Mouse (Mus musculus) liver, postnatal 0 days (tissue): ENCODE data around the gene Gjd3. TPM values are rescaled to one million over a fixed set of nuclear protein-coding genes. Genes with fewer than 3 reads are reported as not detected.

Experiments used
- ATAC-seq: fragments of 200-750 bp; cut with Nextera tagmentation; 2 replicates; pipeline ENCODE4 v1.8.0; 2017; ENCODE audit warnings: mild to moderate bottlenecking, moderate library complexity
- DNase-seq: peaks from one replicate; pipeline ENCODE4 v3.0.0-alpha.2; 2016
- H3K27ac ChIP-seq: fragments of 300-500 bp; sonication (generic); 2 replicates; pipeline ENCODE4 v1.5.1; 2014; ENCODE audit warnings: antibody characterized with exemption, moderate library complexity, mild to moderate bottlenecking, low read depth
- H3K27me3 ChIP-seq: fragments of 300-500 bp; sonication (generic); 2 replicates; pipeline ENCODE4 v1.6.1; 2014; ENCODE audit warnings: low read length, control low read depth, mixed read lengths; ENCODE audit not compliant: insufficient read depth
- H3K36me3 ChIP-seq: fragments of 300-500 bp; sonication (generic); replicated peaks from 2 replicates; pipeline ENCODE4 v1.6.1; 2014; ENCODE audit warnings: mild to moderate bottlenecking, control low read depth, low read length, moderate library complexity, mixed read lengths; ENCODE audit not compliant: insufficient read depth
- H3K4me1 ChIP-seq: fragments of 300-500 bp; sonication (generic); 2 replicates; pipeline ENCODE4 v1.6.1; 2014; ENCODE audit warnings: antibody characterized with exemption, mild to moderate bottlenecking, control low read depth; ENCODE audit not compliant: insufficient read depth
- H3K4me2 ChIP-seq: fragments of 300-500 bp; sonication (generic); 2 replicates; pipeline ENCODE4 v1.6.1; 2014; ENCODE audit warnings: low read depth, mild to moderate bottlenecking, low read length, moderate library complexity, mixed read lengths
- H3K4me3 ChIP-seq: fragments of 300-500 bp; sonication (generic); 2 replicates; pipeline ENCODE4 v1.5.1; 2014; ENCODE audit warnings: low read depth, low read length
- H3K9ac ChIP-seq: fragments of 300-500 bp; sonication (generic); replicated peaks from 2 replicates; pipeline ENCODE4 v1.6.1; 2014; ENCODE audit warnings: mild to moderate bottlenecking, moderate library complexity
- H3K9me3 ChIP-seq: fragments of 300-500 bp; sonication (generic); 2 replicates; pipeline ENCODE4 v1.6.1; 2016; ENCODE audit warnings: mild to moderate bottlenecking, control low read depth, low read length, mixed read lengths
- CTCF ChIP-seq: sonication (generic); IDR thresholded peaks from 2 replicates; pipeline ENCODE4 v1.5.1; 2016; ENCODE audit warnings: antibody characterized with exemption, low read depth
- EP300 ChIP-seq: IDR thresholded peaks from 2 replicates; pipeline ENCODE4 v1.6.1; 2016; ENCODE audit warnings: antibody characterized with exemption, low read depth, mild to moderate bottlenecking
- WGBS: fragments of 180-500 bp; shearing (Covaris S2); extraction: QIAGEN DNeasy Blood & Tissue Kit; methylation state at CpG from one replicate; pipeline ENCODE4 v1.1.7; 2014; ENCODE audit not compliant: insufficient replicate concordance; 5-methylcytosine and 5-hydroxymethylcytosine counted together
- polyA plus RNA-seq: library from polyadenylated mRNA; unstranded; fragments of >200 nt; fragmentation: Nextera tagmentation; extraction: Ambion mirVana; gene quantifications from 2 replicates; pipeline ENCODE4 v1.2.1, GENCODE M21; 2015

The Gjd3 gene
- polyA plus RNA-seq, 1 experiment from 2014 or later: not detected

GRCm38 (mm10) chr11:98970191-98970925, 12.5 kb downstream of the Gjd3 start:
- H3K27ac ChIP-seq: no peak overlapping the region
- no peaks in the 10 kb centered on the region for H3K9me3 ChIP-seq
- no peak overlapping the region for H3K4me3 ChIP-seq
- ATAC-seq (no peak), DNase-seq (no peak)
- H3K27me3 ChIP-seq: no peaks in the 10 kb centered on the region
- peaks cover 43% of the 10 kb centered on the region for H3K36me3 ChIP-seq
- H3K4me2 ChIP-seq: no peak overlapping the region
- TF ChIP-seq CTCF (no peak), EP300 (no peak)
- WGBS: 72% methylated on average over 29 of the region's 29 CpGs
- peaks cover 7% of the 10 kb centered on the region; the same call in 1 of the 2 replicates for H3K4me1 ChIP-seq
- H3K9ac ChIP-seq: no peak overlapping the region

GRCm38 (mm10) chr11:98969496-98969927, 13.3 kb downstream of the Gjd3 start:
- no peak overlapping the region for H3K9ac ChIP-seq
- no peak for TF ChIP-seq CTCF
- H3K36me3 ChIP-seq: peaks cover 37% of the 10 kb centered on the region
- WGBS: 47% methylated on average over 17 of the region's 17 CpGs
- no peak overlapping the region for H3K27ac ChIP-seq
- DNase-seq (no peak), ATAC-seq (no peak)
- H3K4me2 ChIP-seq: no peak overlapping the region
- no peaks in the 10 kb centered on the region for H3K27me3 ChIP-seq
- H3K4me3 ChIP-seq: no peak overlapping the region
- H3K4me1 ChIP-seq: peaks cover 16% of the 10 kb centered on the region
- H3K9me3 ChIP-seq: no peaks in the 10 kb centered on the region

GRCm38 (mm10) chr11:98968716-98969495, 13.9 kb downstream of the Gjd3 start:
- no peak overlapping the region; the same call in 1 of the 2 replicates for H3K9ac ChIP-seq
- WGBS: 31% methylated on average over 20 of the region's 20 CpGs
- no peak for DNase-seq
- no peak overlapping the region for H3K4me3 ChIP-seq
- H3K27ac ChIP-seq: no peak overlapping the region
- H3K27me3 ChIP-seq: peaks cover 4% of the 10 kb centered on the region; the same call in 1 of the 2 replicates
- H3K4me1 ChIP-seq: peaks cover 22% of the 10 kb centered on the region
- TF ChIP-seq CTCF (no peak), EP300 (no peak)
- ATAC-seq: no peak
- peaks cover 37% of the 10 kb centered on the region for H3K36me3 ChIP-seq
- H3K9me3 ChIP-seq: no peaks in the 10 kb centered on the region
- H3K4me2 ChIP-seq: 0 out of 2 replicates have a peak overlapping the region, but pooled peaks have one; percentile 22

- no peak overlapping the region for H3K4me3 ChIP-seq
- H3K9ac ChIP-seq: no peak overlapping the region
- H3K27ac ChIP-seq: no peak overlapping the region
- ATAC-seq: no peak
- DNase-seq: no peak
- H3K4me2 ChIP-seq: no peak overlapping the region
- peaks cover 5% of the 10 kb centered on the region for H3K27me3 ChIP-seq
- H3K36me3 ChIP-seq: peaks cover 33% of the 10 kb centered on the region
- no peaks in the 10 kb centered on the region for H3K9me3 ChIP-seq
- TF ChIP-seq EP300: no peak
- no peak for TF ChIP-seq CTCF
- H3K4me1 ChIP-seq: peaks cover 30% of the 10 kb centered on the region
- 80% methylated on average over 16 of the region's 16 CpGs for WGBS
Observed at GRCm38 (mm10) chr11:98968079-98968478, 14.7 kb downstream of the Gjd3 start.

GRCm38 (mm10) chr11:98966499-98967141, 16.2 kb downstream of the Gjd3 start:
- peak; percentile 22 for TF ChIP-seq CTCF
- no peak for TF ChIP-seq EP300
- Histone ChIP-seq H3K9me3 (no peaks in the 10 kb centered on the region), H3K9ac (no peak overlapping the region), H3K4me3 (no peak overlapping the region), H3K27ac (no peak overlapping the region), H3K36me3 (peaks cover 24% of the 10 kb centered on the region), H3K4me1 (peaks cover 45% of the 10 kb centered on the region), H3K4me2 (no peak overlapping the region), H3K27me3 (peaks cover 18% of the 10 kb centered on the region)
- DNase-seq: no peak
- ATAC-seq: no peak
- WGBS: 53% methylated on average over 9 of the region's 9 CpGs
